Mouse (Mus musculus): ENCODE data around the gene Aloxe3. TPM values are rescaled to one million over a fixed set of nuclear protein-coding genes. Genes with fewer than 3 reads are reported as not detected.

The Aloxe3 gene
- polyA plus RNA-seq, 1 experiment from 2014 or later = 0.18 TPM

DNA sequence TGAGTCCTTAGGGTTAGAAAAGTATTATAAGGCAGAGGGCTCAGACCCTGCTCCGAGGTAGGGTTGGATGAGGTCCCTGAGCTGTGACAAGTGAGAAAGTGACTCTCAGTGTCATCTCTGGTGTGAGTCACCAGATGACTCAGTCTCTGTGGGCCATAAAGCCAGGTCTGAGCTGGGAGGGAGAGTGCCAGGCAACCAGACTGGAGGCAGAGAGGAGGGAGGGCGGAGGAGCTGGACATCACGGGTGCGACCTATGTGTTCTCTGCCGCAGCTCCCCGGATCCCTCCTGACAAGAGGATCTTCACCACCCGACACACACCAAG lies 23.3 kb upstream of the Aloxe3 start:
- ATAC-seq (replicated peaks; ENCODE audit: insufficient number of reproducible peaks, insufficient read depth, low FRiP score, low read depth) = no peak

DNA sequence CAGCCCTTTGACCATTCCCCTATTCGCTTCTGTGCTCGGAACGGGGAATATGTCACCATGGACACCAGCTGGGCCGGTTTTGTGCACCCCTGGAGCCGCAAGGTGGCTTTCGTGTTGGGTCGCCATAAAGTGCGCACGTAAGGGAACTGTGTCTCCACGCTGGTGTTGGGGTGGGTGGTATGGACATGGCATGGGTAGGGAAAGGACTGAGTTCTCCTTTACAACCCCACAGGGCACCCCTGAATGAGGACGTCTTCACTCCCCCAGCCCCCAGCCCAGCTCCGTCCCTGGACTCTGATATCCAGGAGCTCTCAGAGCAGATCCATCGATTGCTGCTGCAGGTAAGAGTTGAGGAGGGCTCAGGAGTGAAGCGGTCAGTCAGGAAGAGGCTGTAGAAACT lies 22.6 kb upstream of the Aloxe3 start:
- Histone ChIP-seq H3K36me3 (peaks cover 78% of the 10 kb centered on the region), H3K27me3 (no peaks in the 10 kb centered on the region), H3K4me3 (no peak overlapping the region), H3K9ac (no peak overlapping the region), H3K4me1 (replicated peaks) (peaks cover 30% of the 10 kb centered on the region), H3K27ac (no peak overlapping the region), H3K4me2 (no peak overlapping the region), H3K9me3 (replicated peaks) (no peaks in the 10 kb centered on the region)
- no peak for ATAC-seq (replicated peaks; ENCODE audit: insufficient number of reproducible peaks, insufficient read depth, low FRiP score, low read depth)
- 96% methylated on average over 14 of the region's 14 CpGs for WGBS

More for the DNA sequence above, 23.3 kb upstream of the Aloxe3 start:
- 83% methylated on average over 7 of the region's 7 CpGs for WGBS
- no peak overlapping the region for H3K4me2 ChIP-seq
- no peaks in the 10 kb centered on the region for H3K27me3 ChIP-seq
- peaks cover 71% of the 10 kb centered on the region for H3K36me3 ChIP-seq
- peaks cover 37% of the 10 kb centered on the region for H3K4me1 ChIP-seq (replicated peaks)
- no peak overlapping the region for H3K4me3 ChIP-seq
- no peaks in the 10 kb centered on the region for H3K9me3 ChIP-seq (replicated peaks)
- no peak overlapping the region for H3K9ac ChIP-seq
- H3K27ac ChIP-seq = no peak overlapping the region

DNA sequence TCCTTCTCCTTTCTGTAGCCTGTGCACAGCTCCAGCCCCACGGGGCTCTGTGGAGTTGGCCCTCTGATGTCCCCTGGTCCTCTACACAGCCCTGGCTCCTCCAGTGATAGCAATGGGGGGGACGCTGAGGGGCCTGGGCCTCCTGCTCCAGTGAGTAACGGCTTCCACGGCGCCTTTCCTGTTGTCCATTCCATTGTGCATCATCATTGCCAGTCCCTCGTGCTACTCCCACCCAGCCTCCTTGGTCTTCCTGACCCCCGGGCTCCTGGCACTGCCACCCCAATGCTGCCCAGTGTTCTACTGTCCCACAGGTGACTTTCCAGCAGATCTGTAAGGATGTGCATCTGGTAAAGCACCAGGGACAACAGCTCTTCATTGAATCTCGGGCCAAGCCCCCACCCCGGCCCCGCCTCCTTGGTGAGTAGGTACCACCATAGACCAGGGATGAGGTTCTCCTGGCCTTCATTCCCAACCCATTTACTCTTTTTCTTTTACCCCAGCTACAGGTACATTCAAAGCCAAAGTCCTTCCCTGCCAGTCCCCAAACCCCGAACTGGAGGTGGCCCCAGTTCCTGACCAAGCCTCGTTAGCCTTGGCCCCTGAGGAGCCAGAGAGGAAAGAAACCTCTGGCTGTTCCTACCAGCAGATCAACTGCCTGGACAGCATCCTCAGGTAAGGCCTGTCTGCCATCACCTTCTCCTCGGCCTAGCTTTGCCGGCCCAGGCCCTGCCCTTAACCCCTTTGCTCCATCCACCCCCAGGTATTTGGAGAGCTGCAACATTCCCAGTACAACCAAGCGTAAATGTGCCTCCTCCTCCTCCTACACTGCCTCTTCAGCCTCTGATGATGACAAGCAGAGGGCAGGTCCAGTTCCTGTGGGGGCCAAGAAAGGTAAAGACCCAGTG lies 21.9 kb upstream of the Aloxe3 start:
- Histone ChIP-seq H3K4me1 (replicated peaks) (peaks cover 23% of the 10 kb centered on the region), H3K27me3 (no peaks in the 10 kb centered on the region), H3K4me2 (no peak overlapping the region), H3K4me3 (no peak overlapping the region), H3K36me3 (peaks cover 85% of the 10 kb centered on the region), H3K9me3 (replicated peaks) (no peaks in the 10 kb centered on the region), H3K27ac (no peak overlapping the region), H3K9ac (no peak overlapping the region)
- WGBS = 89% methylated on average over 15 of the region's 15 CpGs
- ATAC-seq (replicated peaks; ENCODE audit: insufficient number of reproducible peaks, insufficient read depth, low FRiP score, low read depth) = no peak

DNA sequence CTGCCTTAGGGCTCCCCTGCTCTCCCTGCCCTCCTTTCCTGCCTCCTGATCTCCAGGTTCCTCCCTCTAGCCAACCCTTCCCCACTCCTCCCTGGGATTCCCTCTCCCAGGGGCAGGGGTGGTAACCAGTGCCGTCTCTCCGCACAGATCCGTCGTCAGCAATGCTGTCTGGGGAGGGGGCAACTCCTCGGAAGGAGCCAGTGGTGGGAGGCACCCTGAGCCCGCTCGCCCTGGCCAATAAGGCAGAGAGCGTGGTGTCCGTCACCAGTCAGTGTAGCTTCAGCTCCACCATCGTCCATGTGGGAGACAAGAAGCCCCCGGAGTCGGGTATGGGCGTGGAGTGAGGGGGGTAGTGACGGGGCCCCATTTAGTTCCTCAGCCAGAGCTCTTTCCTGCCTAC lies 21.2 kb upstream of the Aloxe3 start:
- ATAC-seq (replicated peaks; ENCODE audit: insufficient number of reproducible peaks, insufficient read depth, low FRiP score, low read depth) = no peak
- WGBS = 85% methylated on average over 14 of the region's 14 CpGs
- Histone ChIP-seq H3K9ac (no peak overlapping the region), H3K4me1 (replicated peaks) (peaks cover 20% of the 10 kb centered on the region), H3K9me3 (replicated peaks) (no peaks in the 10 kb centered on the region), H3K27me3 (no peaks in the 10 kb centered on the region), H3K4me2 (no peak overlapping the region), H3K36me3 (peaks cover 92% of the 10 kb centered on the region), H3K27ac (no peak overlapping the region), H3K4me3 (no peak overlapping the region)

DNA sequence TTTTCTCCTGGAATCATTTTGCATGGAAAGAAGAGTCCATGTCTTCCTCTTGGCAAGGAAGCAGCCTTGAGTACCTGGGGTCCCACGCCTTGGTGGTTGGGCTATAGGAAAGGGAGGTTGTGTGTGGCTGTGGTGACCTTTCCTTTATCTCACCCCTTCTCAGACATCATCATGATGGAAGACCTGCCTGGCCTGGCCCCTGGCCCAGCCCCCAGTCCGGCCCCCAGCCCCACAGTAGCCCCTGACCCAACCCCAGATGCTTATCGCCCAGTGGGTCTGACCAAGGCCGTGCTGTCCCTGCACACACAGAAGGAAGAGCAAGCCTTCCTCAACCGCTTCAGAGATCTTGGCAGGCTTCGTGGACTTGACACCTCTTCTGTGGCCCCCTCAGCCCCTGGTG lies 20.5 kb upstream of the Aloxe3 start:
- Histone ChIP-seq H3K9ac (no peak overlapping the region), H3K36me3 (peaks cover 94% of the 10 kb centered on the region), H3K27ac (no peak overlapping the region), H3K4me3 (no peak overlapping the region), H3K27me3 (no peaks in the 10 kb centered on the region), H3K4me1 (replicated peaks) (peaks cover 21% of the 10 kb centered on the region), H3K9me3 (replicated peaks) (no peaks in the 10 kb centered on the region), H3K4me2 (no peak overlapping the region)
- 86% methylated on average over 6 of the region's 6 CpGs for WGBS
- ATAC-seq (replicated peaks; ENCODE audit: insufficient number of reproducible peaks, insufficient read depth, low FRiP score, low read depth) = no peak

DNA sequence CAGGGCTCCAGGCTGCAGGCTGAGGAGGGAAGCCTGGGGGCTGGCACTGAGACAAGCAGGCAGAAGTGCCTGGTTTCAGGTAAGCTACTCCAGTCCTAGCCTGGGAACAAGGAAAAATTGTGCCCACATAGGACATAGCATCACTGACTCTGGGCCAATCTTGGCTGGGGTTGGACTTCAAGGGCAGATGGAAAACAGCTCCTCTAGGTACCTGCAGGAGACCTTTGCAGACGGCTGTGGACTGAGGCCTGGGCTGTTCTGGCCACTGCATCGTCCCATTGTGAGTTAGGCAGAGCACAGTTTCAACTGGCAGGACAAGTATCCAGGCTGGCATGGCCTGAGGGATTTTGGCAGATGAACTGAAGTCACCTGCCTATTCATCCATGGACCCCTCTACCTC lies 19.9 kb upstream of the Aloxe3 start:
- H3K36me3 ChIP-seq = peaks cover 88% of the 10 kb centered on the region
- no peak overlapping the region for H3K27ac ChIP-seq
- no peaks in the 10 kb centered on the region for H3K9me3 ChIP-seq (replicated peaks)
- H3K4me3 ChIP-seq = no peak overlapping the region
- no peak overlapping the region for H3K4me2 ChIP-seq
- H3K4me1 ChIP-seq (replicated peaks) = peaks cover 20% of the 10 kb centered on the region
- WGBS = 84% methylated on average over 2 of the region's 2 CpGs
- no peaks in the 10 kb centered on the region for H3K27me3 ChIP-seq
- H3K9ac ChIP-seq = no peak overlapping the region
- no peak for ATAC-seq (replicated peaks; ENCODE audit: insufficient number of reproducible peaks, insufficient read depth, low FRiP score, low read depth)

DNA sequence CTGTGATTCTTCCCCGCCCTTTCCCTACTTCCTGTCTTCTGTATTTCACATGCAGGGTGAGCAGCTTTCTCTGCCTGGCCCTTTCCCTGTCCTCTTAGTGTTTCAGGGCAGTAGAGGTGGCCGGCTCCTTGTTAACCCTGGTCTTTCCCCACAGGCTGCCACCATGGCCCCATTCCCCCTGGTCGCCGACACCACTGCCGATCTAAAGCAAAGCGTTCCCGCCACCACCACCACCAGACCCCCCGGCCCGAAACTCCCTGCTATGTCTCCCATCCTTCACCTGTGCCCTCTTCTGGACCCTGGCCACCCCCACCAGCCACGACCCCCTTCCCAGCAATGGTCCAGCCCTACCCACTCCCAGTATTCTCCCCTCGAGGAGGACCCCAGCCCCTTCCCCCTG lies 19.4 kb upstream of the Aloxe3 start:
- H3K4me2 ChIP-seq = no peak overlapping the region
- peaks cover 19% of the 10 kb centered on the region for H3K4me1 ChIP-seq (replicated peaks)
- H3K4me3 ChIP-seq = no peak overlapping the region
- H3K9ac ChIP-seq = no peak overlapping the region
- H3K27ac ChIP-seq = no peak overlapping the region
- peaks cover 83% of the 10 kb centered on the region for H3K36me3 ChIP-seq
- WGBS = 89% methylated on average over 11 of the region's 11 CpGs
- no peaks in the 10 kb centered on the region for H3K27me3 ChIP-seq
- no peaks in the 10 kb centered on the region for H3K9me3 ChIP-seq (replicated peaks)
- no peak for ATAC-seq (replicated peaks; ENCODE audit: insufficient number of reproducible peaks, insufficient read depth, low FRiP score, low read depth)

DNA sequence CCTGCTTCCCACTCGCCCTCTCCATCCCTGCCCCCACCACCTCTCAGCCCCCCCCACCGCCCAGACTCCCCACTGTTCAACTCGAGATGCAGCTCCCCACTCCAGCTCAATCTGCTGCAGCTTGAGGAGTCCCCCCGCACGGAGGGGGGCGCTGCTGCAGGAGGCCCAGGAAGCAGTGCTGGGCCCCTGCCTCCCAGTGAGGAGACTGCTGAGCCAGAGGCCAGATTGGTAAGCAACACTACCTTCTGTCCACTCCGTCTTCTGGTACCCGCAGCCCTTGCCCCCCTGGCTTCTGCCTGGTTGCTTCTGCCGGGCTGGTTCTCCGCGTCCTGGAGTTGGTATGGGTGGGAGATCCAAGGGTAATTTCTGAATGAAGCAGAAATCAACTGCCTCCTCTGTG lies 18.9 kb upstream of the Aloxe3 start:
- Histone ChIP-seq H3K36me3 (peaks cover 78% of the 10 kb centered on the region), H3K4me3 (no peak overlapping the region), H3K27ac (no peak overlapping the region), H3K4me2 (no peak overlapping the region), H3K9ac (no peak overlapping the region), H3K27me3 (no peaks in the 10 kb centered on the region), H3K4me1 (replicated peaks) (peaks cover 24% of the 10 kb centered on the region), H3K9me3 (replicated peaks) (no peaks in the 10 kb centered on the region)
- WGBS = 89% methylated on average over 11 of the region's 11 CpGs
- no peak for ATAC-seq (replicated peaks; ENCODE audit: insufficient number of reproducible peaks, insufficient read depth, low FRiP score, low read depth)

DNA sequence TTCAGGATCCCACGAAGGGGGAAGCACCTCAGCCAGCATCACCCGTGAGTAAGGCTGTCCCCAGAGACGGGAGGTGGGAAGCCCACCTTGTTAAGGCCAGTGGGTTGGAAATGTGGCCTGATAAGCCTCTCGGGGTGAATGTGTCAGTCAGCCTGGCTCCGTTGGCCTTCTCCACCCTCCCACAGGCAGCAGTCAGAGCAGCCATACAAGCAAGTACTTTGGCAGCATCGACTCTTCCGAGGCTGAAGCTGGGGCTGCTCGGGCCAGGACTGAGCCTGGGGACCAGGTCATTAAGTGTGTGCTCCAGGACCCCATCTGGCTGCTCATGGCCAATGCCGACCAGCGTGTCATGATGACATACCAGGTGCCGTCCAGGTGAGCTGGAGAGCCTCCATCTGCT lies 18.0 kb upstream of the Aloxe3 start:
- H3K27me3 ChIP-seq = no peaks in the 10 kb centered on the region
- 84% methylated on average over 11 of the region's 11 CpGs for WGBS
- peaks cover 70% of the 10 kb centered on the region for H3K36me3 ChIP-seq
- H3K9ac ChIP-seq = no peak overlapping the region
- H3K4me3 ChIP-seq = no peak overlapping the region
- no peak for ATAC-seq (replicated peaks; ENCODE audit: insufficient number of reproducible peaks, insufficient read depth, low FRiP score, low read depth)
- no peak overlapping the region for H3K27ac ChIP-seq
- peaks cover 30% of the 10 kb centered on the region for H3K4me1 ChIP-seq (replicated peaks)
- no peaks in the 10 kb centered on the region for H3K9me3 ChIP-seq (replicated peaks)
- H3K4me2 ChIP-seq = no peak overlapping the region

DNA sequence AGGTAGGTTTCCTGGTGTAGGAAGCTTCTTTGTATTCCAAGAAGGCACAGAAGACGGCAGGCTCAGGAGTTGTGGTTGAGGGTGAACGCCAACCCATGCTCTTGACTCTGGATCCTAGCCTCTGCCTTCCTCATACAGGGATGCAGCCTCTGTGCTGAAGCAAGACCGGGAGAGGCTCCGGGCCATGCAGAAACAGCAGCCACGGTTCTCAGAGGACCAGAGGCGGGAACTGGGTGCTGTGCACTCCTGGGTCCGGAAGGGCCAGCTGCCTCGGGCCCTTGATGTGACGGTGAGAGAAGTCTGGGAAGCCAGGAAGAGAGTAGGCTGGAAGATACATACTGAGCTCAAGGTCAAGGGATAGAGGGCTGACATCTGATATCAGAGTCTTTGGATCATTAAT lies 17.5 kb upstream of the Aloxe3 start:
- Histone ChIP-seq H3K4me2 (no peak overlapping the region), H3K27me3 (no peaks in the 10 kb centered on the region), H3K27ac (no peak overlapping the region), H3K9ac (no peak overlapping the region), H3K36me3 (peaks cover 64% of the 10 kb centered on the region), H3K4me3 (no peak overlapping the region), H3K9me3 (replicated peaks) (no peaks in the 10 kb centered on the region), H3K4me1 (replicated peaks) (peaks cover 30% of the 10 kb centered on the region)
- 91% methylated on average over 9 of the region's 9 CpGs for WGBS
- ATAC-seq (replicated peaks; ENCODE audit: insufficient number of reproducible peaks, insufficient read depth, low FRiP score, low read depth) = no peak

DNA sequence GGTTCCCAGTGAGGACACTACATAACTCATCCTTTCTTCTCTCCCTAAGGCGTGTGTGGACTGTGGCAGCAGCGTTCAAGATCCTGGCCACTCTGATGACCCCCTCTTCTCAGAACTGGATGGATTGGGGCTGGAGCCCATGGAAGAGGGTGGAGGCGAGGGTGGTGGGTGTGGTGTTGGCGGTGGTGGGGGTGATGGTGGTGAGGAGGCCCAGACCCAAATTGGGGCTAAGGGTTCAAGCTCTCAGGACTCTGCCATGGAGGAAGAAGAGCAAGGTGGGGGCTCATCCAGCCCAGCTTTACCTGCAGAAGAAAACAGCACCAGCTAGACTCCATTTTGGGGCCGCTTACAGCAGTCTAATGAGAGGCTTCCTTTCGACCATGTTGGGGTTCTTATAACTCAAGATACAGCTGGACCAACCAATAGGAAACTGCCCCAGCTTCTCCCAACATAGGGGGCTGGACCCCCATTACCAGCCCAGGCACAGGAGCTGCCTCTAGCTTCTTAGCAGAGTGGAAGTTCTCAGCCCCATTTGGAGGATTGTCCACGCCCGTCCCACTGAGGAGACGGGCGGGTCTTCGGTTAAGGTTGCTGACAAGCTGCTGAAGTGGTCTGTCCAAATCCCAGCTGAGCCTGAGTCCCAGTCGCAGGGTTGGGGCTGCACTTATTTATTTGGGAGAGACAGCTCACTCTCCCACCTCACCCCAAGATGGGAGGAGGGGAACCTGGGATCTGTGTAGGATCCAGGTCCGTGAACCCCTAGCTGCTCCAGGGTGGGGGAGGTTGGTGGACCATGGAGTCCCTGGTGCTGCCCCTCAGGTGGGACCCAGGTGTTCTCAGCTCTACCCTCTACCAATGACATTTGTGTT lies 16.4 kb upstream of the Aloxe3 start:
- no peak overlapping the region for H3K4me3 ChIP-seq
- no peaks in the 10 kb centered on the region for H3K9me3 ChIP-seq (replicated peaks)
- ATAC-seq (replicated peaks; ENCODE audit: insufficient number of reproducible peaks, insufficient read depth, low FRiP score, low read depth) = no peak
- 81% methylated on average over 13 of the region's 13 CpGs for WGBS
- no peak overlapping the region for H3K4me2 ChIP-seq
- H3K27me3 ChIP-seq = no peaks in the 10 kb centered on the region
- H3K4me1 ChIP-seq (replicated peaks) = peaks cover 30% of the 10 kb centered on the region
- peaks cover 54% of the 10 kb centered on the region for H3K36me3 ChIP-seq
- no peak overlapping the region for H3K27ac ChIP-seq
- no peak overlapping the region for H3K9ac ChIP-seq
